Mouse (Mus musculus) cortical plate, adult 2 months (tissue): Measurements from ENCODE around the gene Fndc9.

ENCODE experiments used
- CTCF ChIP-seq: fragments of 200-500 bp; IDR thresholded peaks from 2 replicates; pipeline ENCODE4 v1.5.1; 2011; ENCODE audit warnings: mild to moderate bottlenecking, control low read depth, low read length; ENCODE audit not compliant: insufficient read depth; ENCODE audit errors: extremely low read depth
- POLR2A ChIP-seq: fragments of 200-500 bp; IDR thresholded peaks from 2 replicates; pipeline ENCODE4 v1.6.1; 2011; ENCODE audit warnings: mild to moderate bottlenecking, low read length, control low read depth; ENCODE audit not compliant: insufficient read depth; ENCODE audit errors: extremely low read depth

DNA sequence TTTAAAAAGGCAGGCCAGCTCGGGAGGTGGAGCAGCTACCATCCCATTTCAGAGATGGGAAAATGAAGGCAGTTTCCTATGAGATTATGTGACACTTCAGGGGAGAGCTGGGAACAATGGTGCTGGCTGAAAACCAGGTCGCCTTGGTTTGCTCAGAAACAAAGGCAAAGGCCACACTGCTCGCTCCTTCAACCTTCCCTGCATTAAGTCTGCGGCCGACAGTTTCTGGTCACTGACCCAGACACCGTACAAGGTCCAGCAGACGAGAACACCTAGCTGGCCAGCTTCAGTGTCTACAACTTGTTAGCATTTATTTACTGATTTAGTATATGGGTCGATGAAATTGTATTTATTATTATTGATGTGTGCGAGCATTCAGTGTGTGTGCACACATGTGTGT, 30.5 kb upstream of the Fndc9 start:
- TF ChIP-seq CTCF (no peak), POLR2A (no peak)
